Mouse (Mus musculus): ENCODE results near the gene Bcl2l14.
A peak's percentile ranks its signal among the peaks of the same experiment; 100 is the strongest.

The Bcl2l14 gene

DNA sequence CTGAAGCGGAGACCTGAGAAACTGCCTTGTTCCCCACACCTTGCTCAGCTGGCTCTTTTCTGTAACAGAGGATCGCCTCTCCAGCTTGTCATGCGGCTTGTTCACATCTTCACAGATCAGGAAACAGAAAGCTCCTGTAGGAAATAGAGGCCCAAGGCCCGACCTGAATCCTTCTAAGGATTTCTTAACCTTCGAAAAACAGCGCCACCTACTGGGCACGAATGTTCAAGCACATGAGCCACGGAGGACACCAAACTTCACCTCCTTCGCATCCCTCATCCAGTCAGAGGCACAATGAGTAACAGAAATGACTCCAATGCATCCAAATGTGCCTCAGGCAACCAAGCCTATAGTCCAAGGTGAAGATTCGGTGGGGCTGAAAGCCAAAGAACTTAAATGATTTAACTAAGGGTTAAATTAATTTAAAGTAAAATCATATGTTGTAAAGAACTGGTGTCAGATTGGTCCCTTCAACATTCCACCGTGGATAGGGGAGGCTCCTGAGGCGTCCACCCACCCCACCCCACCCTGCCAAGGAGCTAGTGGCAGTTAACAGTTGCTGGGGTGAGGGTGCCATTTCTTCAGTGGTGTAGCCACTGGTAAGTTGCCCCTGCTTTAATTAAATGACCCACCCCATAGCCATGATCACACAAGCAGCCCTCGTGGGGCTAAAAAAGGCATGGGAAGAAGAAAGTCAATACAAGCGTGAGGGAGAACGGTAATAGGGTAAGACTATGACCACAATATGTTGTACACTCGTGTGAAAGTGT, 7.0 kb downstream of the Bcl2l14 start:
- DNase-seq (ENCODE audit: extremely low spot score, low read depth, low spot score), result peak; percentile 53

DNA sequence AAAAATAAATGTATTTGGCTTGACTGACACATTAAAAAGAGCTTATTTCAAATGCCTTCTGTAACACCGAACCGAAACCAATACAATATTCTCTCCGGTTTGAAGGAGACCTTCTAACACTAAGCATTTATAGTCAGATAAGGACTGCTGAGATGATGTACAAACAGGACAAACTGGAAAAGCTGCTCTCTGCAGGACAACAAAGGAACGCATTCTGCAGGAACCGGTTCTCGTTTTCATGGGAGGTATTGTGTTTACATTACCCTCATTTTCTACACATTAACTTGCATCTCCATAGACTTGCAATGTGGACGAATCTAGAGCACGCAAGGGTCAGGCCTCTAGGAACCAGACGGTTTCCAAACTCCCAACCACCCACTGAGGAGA, 7.6 kb downstream of the Bcl2l14 start:
- no peak for DNase-seq (ENCODE audit: extremely low spot score, low read depth, low spot score)

DNA sequence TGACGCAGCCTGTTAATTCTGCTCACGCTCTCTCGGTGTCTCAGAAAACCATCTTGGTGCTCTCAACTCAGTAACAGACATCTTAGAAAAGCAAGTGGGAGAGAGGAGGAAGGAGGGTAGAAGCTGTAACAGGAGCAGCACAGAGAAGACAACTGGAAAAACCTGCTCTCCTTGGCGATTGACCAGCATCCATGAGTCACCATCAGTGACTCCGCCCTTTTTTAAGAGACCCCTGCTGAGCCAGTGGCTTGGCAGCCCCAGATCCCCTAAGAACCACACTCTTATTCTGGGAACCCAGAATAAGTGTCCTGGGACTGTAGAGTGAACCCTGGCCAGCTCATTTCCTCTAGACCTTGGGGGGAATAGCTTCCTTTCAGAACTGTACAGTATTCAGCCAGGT, 11.1 kb downstream of the Bcl2l14 start:
- DNase-seq (ENCODE audit: extremely low spot score, low read depth, low spot score), result no peak

DNA sequence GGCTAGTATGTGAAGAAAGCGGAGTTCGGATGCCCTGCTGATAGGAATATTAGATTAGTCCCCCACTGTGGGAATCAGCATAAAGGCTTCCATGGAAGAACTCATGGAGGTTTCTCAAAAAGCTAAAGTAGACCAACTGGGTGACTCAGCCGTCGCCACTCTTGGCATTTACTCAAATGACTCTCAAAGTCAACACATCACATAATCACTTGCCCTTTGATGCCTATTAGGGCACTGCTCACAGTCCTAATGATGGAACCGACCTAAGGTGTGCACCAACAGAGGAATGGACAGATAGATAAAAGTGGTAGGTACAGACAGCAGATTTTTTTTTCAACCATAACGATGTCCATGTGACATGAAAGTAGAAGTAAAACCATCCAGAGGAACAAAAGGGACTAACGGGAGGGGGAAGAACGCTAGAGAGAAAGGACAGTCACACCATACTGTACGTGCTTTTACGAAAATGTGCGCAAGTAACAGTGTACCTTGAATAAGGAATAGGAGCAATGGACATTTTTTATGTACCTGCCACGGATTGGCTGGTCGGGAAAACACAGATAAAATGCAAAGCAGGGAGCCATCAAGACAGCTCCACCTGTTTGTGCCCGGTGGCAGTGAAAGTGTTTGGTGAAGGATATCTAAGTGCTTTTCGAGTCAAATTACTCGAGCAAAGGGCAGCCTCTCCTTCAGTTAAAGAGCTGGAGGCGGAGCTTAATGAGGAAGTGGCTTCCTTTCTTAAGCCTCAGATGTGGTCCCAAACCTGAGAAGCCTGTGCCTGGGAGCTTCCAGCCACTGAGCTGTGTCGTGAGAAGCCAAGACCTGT, 17.8 kb downstream of the Bcl2l14 start:
- no peak for DNase-seq (ENCODE audit: extremely low spot score, low read depth, low spot score)

DNA sequence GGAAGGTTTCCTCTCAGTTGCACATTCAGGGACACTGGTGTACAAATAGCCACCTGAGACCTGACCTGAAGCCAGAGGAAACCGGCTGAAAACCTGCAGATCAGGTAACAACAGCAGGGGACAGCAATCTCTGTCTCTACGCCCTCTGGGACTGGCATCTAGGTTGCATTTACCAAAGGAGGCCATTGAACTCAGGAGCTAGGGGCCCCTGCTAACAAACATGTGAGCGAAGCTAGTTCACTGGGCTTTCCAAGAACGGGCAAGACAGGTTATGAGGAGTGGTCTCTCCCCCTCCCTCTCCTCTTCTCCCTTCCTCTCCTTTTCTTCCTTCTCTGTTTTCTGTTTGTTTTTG, 18.4 kb downstream of the Bcl2l14 start:
- no peak for DNase-seq (ENCODE audit: extremely low spot score, low read depth, low spot score)

DNA sequence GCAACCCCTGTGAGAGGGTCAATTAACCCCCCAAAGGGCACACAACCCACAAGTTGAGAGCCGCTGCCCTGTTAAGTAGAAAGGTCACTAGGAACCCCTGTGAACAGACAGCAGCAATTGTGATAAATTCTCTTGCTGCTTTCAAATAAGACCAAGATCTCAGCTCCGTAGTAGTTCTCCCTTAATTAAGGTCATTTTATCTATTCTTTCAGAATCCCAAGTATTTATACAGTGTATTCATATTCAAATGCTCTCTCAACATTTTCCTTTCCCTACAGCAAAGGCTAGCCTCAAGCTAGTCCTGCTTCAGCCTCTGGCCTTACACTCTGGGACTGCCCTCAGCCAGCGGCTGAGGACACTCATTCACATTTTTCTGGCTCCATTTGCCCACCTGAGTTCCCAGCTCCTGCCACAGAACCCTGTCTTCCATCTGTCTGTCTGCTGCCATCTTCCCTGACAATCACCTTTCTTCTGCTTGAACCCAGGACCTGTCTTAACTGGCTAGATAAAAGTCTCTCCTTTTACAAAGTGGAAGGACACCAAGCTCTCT, 20.5 kb downstream of the Bcl2l14 start:
- DNase-seq (ENCODE audit: extremely low spot score, low read depth, low spot score), result no peak

DNA sequence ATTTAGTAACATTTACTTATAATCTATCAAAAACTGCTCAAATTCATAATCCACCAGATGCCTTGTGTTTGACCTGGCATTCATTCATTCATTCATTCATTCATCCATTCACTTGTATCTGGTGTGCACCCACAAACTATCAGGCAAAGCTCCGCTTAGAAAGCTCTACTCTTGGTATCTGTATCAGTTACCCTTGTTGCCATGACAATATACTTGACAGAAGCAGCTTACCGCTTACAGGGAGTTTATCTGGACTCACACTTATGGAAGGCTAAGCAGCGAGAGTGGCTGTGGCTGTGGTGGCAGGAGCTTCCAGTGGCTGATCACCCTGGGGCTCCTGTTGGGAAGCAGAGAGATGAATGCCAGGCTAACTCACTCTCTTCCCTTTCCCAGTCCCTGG, 21.8 kb downstream of the Bcl2l14 start:
- DNase-seq (ENCODE audit: extremely low spot score, low read depth, low spot score), result no peak

DNA sequence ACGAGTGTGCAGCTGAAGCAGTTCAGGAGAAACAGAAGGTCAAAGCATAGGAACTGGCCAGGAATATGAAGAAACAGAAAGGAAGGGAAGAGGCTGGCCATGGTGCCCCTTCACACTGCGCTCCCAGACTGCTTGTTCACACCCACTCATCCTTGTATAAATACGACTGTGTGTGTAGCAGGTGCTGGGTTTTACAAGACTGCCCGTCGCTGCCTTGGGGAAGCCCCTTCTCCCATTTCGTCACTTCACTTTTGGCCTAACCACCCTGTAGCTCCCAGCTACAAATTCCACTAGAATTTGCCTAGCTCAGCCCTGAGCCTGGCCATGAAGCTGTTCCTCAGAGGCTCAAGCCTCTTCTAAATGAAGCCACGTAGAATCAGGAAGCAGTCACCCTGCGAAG, 24.3 kb downstream of the Bcl2l14 start:
- no peak for DNase-seq (ENCODE audit: extremely low spot score, low read depth, low spot score)

DNA sequence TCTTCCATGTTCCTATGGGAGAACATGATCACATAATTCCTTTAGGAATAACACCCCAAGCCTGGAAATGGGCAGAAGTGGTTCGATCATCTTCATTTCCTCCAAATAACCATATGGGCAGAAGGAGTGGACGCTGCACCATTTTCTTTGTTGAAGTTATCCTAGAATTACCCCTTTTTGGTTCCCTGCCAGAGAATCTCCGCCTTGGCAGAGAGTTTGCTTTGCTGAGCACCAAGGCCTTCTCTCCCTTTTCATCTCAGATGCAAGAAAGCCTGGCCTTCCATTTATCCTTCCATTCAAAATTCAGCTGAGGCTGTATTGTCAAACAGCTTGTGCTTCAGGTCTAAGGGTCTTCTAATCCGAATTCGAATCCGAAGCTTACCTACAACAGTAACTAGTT, 25.8 kb downstream of the Bcl2l14 start:
- no peak for DNase-seq (ENCODE audit: extremely low spot score, low read depth, low spot score)

DNA sequence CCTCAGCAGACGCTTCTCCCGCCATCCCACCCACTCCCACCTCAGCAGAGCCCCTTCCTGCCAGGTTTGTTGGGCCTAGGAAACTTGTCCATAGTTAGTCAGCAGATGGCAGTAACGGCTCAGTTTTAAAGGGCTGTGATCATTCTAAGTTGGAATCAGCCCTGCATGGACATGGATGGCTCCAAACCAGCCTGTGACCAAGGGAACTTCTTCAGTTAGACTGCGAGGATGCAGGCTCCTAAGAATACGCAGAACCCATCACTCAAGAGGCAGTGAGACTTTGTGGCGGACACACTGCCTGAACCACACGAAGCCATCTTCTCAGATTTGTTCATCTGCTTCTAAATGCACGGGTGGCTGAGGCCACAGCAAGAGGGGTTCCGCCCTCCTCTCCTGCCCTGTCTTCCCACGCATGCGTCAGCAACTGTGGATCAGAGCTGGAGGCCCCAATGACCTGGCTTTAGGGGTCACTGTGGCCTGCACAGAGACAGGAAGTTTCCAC, 29.1 kb downstream of the Bcl2l14 start:
- peak; percentile 69 for DNase-seq (ENCODE audit: extremely low spot score, low read depth, low spot score)

DNA sequence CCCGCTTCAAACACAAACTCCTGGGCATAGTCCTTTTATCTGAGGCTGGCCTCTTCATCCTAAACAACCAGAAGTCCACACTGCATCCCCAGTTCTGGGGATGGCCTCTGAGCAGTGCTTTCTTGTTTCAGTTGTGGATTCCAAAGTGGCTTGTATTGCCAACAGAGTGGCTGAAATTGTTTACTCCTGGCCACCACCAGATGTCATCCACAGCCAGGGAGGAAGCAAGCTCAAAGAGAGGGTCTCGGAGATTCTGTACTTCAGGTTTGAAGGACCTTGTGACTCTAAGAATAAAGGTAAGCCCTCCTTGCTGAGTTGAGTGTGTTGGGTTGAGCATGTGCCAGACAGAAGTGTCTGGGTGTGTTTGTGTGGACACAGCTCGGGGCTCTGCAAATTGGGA, 31.0 kb downstream of the Bcl2l14 start:
- no peak for DNase-seq (ENCODE audit: extremely low spot score, low read depth, low spot score)

DNA sequence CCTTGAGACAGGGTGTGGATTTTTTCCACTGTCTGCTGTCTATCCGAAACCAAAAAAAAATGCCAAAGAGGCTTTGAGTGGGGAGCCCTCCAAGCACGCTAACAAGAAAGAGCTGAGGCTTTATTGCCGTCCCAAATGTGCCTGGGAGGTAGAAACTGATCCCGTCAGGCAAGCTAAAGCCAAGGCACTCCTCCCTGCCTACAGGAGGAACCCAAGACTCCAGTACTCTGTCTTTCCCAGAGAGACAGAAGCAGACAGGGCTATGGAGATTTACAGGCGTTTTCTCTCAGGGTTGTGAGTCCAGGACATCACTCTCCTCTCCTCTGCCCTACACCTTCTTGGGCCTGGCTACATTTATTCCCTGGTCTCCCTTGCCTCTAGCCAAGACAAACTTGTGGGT, 32.3 kb downstream of the Bcl2l14 start:
- no peak for DNase-seq (ENCODE audit: extremely low spot score, low read depth, low spot score)

DNA sequence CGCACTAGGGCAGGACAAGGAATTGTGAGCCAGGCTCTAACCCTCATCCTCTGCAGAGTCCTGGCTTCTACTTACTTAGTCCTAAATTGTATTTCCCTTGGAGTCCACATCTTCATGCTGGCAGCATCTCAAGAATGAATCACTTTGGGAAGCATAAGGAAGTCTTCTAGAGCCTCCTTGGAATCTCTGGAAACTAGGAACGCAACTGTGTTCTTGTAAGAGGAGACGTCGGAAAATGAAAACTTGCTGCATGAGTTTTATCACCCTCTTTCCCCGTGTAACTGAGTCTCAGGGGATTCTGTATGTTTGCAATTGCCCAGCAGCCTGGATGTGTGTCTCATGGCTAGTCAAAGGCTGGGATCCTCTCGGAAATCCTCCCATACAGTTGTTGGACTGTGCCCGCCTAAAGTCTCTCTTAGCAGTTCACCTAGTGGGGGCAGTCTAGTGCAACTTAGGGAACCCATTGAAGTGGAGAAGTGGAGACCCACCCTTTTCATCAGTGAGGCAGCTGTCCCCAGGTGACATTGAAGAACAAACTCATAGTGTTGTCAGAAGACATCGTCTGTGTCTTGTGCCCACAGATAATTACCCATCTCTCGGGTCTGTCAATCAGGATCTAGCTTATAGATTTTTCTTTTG, 34.2 kb downstream of the Bcl2l14 start:
- DNase-seq (ENCODE audit: extremely low spot score, low read depth, low spot score), result no peak

DNA sequence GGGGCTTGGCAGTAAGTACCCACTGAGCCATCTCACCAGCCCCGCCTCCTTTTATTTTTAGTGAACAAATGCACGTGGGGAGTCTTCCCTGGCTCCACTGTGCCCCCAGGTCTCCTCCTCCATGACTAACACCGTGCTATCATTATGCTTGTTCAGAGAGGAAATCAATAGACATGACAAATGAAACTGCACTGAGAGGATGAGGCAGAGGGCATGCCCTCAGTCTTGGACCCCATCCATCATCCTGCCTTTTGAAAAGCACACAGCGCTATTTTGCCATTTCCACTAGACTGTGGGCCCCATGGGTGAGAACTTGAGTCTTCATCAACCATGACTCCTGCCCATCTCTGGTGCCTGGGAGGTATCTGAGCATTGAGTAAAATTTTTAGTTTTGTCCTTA, 35.5 kb downstream of the Bcl2l14 start:
- DNase-seq (ENCODE audit: extremely low spot score, low read depth, low spot score), result no peak

DNA sequence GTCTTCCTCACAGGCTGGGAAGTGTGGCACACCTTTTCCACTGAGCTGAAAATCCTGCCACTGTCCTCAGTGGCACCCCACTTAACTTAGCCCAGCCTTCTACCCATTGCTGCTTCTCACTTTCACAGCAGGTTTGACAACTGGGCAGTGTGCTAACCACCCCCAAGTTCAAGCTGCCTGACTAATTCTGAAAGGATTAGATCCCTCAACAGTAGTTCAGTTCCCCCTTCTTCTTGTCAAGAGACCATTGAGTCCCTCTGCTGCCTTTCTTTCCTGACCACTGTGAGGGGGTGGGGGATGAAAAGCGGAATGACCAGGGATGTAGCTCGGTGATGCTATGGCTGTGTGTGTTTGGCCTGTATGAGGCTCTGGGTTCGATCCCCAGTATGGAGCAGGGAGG, 37.2 kb downstream of the Bcl2l14 start:
- no peak for DNase-seq (ENCODE audit: extremely low spot score, low read depth, low spot score)

DNA sequence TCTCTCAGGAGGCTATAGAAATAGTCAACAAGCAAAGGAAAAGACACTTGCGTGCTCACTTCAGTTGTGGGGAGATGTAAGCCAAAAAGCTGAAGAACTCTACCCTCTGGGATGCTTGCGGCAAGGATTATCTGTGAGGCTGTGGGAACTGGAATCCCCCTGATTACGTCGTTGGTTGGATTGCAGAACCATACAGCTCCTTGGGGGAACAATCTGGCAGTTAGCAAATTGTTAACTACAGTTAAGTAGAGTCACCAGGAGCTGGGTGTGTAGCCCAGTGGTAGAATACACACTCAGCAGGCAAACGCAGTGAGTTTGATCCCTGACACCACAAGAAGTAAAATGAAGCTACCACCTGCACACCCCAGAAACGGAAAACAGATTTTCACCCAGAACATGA, 37.9 kb downstream of the Bcl2l14 start:
- no peak for DNase-seq (ENCODE audit: extremely low spot score, low read depth, low spot score)

DNA sequence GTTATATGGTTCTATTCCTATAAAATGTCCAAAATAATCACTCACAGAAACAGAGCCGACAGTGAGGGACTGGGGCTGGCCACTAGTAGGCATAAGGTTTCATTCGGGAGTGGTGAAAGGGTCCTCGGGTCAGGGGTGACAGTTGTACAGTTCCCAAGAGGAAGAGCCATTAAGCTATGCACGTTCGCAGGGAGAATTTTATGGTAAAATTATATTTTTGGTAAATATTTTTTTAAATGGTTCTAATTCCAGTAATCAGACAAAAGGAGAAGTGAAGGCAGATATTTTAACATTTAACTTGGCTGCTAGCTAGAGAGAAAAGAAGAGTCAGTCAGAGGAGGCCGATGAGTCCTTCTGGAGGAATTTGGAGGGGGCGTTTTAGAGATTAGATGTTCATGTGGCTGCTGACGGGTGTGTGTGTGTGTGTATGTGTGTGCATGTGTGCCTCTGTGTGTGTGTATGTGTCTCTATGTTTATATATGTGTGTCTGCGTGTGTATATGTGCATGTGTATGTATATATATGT, 38.8 kb downstream of the Bcl2l14 start:
- no peak for DNase-seq (ENCODE audit: extremely low spot score, low read depth, low spot score)

DNA sequence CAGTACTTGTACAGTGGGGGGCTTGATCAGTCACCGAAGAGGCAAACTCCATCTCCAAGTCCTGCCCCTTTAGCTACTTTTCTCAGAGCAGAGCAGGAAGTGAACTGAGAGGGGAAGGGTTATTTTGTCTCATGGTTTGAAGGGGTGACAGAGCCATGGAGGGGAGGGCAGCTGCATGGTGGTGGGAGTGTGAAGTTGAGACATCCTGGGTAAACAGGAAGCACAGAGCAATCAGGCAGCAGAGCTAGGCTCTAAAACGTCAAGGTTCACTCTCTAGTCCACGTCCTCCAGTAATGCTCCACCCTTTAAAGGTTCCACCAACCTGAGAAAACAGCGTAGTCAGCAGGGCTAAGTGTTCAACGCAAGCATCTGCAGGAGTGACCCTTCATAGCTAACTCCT, 40.8 kb downstream of the Bcl2l14 start:
- DNase-seq (ENCODE audit: extremely low spot score, low read depth, low spot score), result no peak

DNA sequence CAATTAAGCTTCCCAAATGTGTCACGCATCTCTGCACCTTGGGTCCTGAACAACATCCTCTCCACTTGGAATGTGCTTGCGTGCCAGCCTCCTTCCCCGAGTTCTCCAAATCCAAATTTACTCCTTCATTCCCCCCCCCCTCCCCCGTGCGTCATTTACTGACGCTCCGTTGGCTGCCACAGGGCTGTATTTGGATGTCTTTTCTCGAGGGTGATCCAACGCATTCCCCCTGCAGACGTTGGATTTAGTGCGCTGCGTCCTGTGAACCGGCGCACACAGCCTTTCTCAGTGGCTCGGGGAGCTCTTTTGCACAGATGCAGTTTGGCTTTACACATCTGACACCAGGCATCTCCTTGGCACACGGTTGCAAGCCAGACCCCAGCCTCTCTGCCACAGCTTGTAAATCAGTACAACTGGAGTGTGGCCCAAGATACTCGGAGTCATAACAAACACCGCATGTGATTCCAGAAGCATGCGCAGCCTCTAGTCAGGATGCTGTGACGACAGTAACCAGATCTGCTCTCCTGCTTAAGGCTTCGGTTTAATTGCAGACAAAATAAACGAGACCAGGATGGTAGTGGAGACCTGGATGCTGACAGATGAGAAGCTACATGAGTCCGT, 43.4 kb downstream of the Bcl2l14 start:
- no peak for DNase-seq (ENCODE audit: extremely low spot score, low read depth, low spot score)

DNA sequence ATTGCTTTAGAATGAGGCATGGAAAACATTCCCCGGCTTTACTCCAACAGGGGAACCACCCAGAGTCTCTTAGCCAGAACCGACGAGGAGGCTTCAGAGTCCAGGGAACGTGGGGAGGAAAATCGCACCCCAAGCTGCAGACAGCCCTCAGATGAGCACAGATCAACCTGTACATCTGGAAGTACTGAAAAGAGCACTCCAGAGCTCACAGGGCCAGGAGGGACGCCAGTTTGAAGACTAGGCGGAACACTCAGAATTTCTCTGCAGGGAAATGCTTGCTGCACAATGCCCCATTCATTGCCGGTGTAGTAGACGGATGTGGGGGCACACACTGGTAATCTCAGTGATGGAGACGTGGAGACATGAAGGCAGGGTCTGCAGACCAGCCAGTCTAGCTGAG, 43.9 kb downstream of the Bcl2l14 start:
- no peak for DNase-seq (ENCODE audit: extremely low spot score, low read depth, low spot score)

DNA sequence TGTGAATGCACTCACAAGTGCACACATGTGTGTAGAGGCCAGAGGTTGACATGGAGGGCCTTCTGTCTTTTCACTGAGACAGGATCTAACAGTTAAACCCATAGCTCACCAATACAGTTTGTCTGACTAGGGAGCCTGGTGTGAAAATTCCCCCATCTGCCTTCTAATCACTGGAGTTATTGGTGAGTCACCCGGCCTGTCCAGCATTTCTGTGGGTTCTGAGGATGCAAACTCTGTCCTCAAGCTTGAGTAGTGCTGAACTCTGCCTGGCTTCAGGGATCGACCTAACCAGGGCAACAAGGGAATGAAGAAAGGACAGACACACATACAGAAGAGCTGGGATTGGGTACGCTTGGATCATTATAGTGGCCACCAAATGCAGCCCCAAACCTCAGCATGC, 45.6 kb downstream of the Bcl2l14 start:
- no peak for DNase-seq (ENCODE audit: extremely low spot score, low read depth, low spot score)
